ENCODE assay signal across 9 mouse cellular contexts in genomic region chr19:5796573-5797111, GRCm38 (mm10). TPM values are rescaled to one million over a fixed set of nuclear protein-coding genes. Genes with fewer than 3 reads are reported as not detected.
A peak's percentile ranks its signal among the peaks of the same experiment; 100 is the strongest.
DNase-seq lines count a peak whose midpoint lies in the region; ATAC-seq lines count a peak whose summit lies in the region.
"Had no signal": no experiment of that assay in that cellular context is flagged by ENCODE, and none has a peak within 500 bp of the region (broad histone marks: within the 10 kb centered on the region; RNA-seq: fewer than 3 reads in every experiment).

No protein-coding gene starts in this region.

- H3K4me2 ChIP-seq in forebrain, embryonic 13.5 days = peak overlapping the region; percentile 99
- H3K4me2 ChIP-seq in liver, embryonic 11.5 days = peak overlapping the region; percentile 95

- WGBS in forebrain, embryonic 13.5 days = 67% methylated on average over 7 of the region's 7 CpGs
- WGBS in liver, embryonic 11.5 days = 75% methylated on average over 7 of the region's 7 CpGs

- peak overlapping the region; percentile 98 for H3K4me3 ChIP-seq in forebrain, embryonic 13.5 days
- H3K4me3 ChIP-seq in liver, embryonic 11.5 days (ENCODE audit: low read depth, low read length) = peak overlapping the region; percentile 89

- peak; percentile 5 for DNase-seq in embryo, embryonic 10 days (ENCODE audit: low spot score)
- no peak for DNase-seq in embryo, embryonic 10.5 days (ENCODE audit: low spot score)
- DNase-seq in A20 (ENCODE audit: low read depth, low spot score) (peak; percentile 37), MN1 (ENCODE audit: low spot score) (no peak)
- no peak for DNase-seq in liver, embryonic 11.5 days (ENCODE audit: low spot score)
- DNase-seq in T-cell, adult 2 months (ENCODE audit: low spot score) = no peak
- DNase-seq in thymus, adult 18-20 months = no peak

- peaks cover 42% of the 10 kb centered on the region for H3K4me1 ChIP-seq in forebrain, embryonic 13.5 days
- peaks cover 35% of the 10 kb centered on the region for H3K4me1 ChIP-seq in liver, embryonic 11.5 days (replicated peaks; ENCODE audit: control insufficient read depth, insufficient read depth, low read length)

- H3K9ac ChIP-seq in forebrain, embryonic 13.5 days = peak overlapping the region; percentile 99
- peak overlapping the region; percentile 64 for H3K9ac ChIP-seq in liver, embryonic 11.5 days (ENCODE audit: low read depth, low read length)

- H3K36me3 ChIP-seq in forebrain, embryonic 13.5 days (ENCODE audit: poor library complexity, severe bottlenecking) = peaks cover 44% of the 10 kb centered on the region
- peaks cover 31% of the 10 kb centered on the region for H3K36me3 ChIP-seq in liver, embryonic 11.5 days (ENCODE audit: control insufficient read depth, insufficient read depth, low read length)

- ATAC-seq in forebrain, embryonic 13.5 days = no peak
- no peak for ATAC-seq in liver, embryonic 11.5 days (replicated peaks; ENCODE audit: low FRiP score)
- ATAC-seq: Patski had no signal

- H3K27me3 ChIP-seq in forebrain, embryonic 13.5 days = no peaks in the 10 kb centered on the region
- H3K27me3 ChIP-seq in liver, embryonic 11.5 days (replicated peaks; ENCODE audit: control insufficient read depth, insufficient read depth, low read length) = no peaks in the 10 kb centered on the region
- H3K27me3 ChIP-seq: Patski had no signal

- no peaks in the 10 kb centered on the region for H3K9me3 ChIP-seq in forebrain, embryonic 13.5 days (replicated peaks)
- H3K9me3 ChIP-seq in liver, embryonic 11.5 days (ENCODE audit: control insufficient read depth, low read length) = no peaks in the 10 kb centered on the region

- H3K27ac ChIP-seq in forebrain, embryonic 13.5 days = peak overlapping the region; percentile 54
- peak overlapping the region; percentile 80; the same call in 1 of the 2 replicates for H3K27ac ChIP-seq in liver, embryonic 11.5 days (ENCODE audit: low read depth, low read length)

RNA-seq across cellular contexts. Expression of gene Scyl1, which starts 25.4 kb away (rescaled TPM):
- polyA plus RNA-seq in forebrain, embryonic 13.5 days (2015; fragmentation: Nextera tagmentation; extraction: Ambion mirVana) = 56.4 and 62.6 TPM in 2 replicates
- polyA plus RNA-seq in liver, embryonic 11.5 days (2014; fragmentation: Nextera tagmentation; extraction: Ambion mirVana) = 57.1 and 58.6 TPM in 2 replicates

RNA-seq across cellular contexts. Expression of gene Ltbp3, which starts 55.9 kb away (rescaled TPM):
- 8.3 and 13.1 TPM in 2 replicates for polyA plus RNA-seq in forebrain, embryonic 13.5 days (2015; fragmentation: Nextera tagmentation; extraction: Ambion mirVana)
- 4.1 and 4.6 TPM in 2 replicates for polyA plus RNA-seq in liver, embryonic 11.5 days (2014; fragmentation: Nextera tagmentation; extraction: Ambion mirVana)

Comparison
In these comparisons a context has a peak if more than half of its experiments do, and no peak if none do; other contexts are left out.
1. DNase-seq: peak in embryo, embryonic 10 days (single experiment) and A20 (single experiment); none in embryo, embryonic 10.5 days (single experiment), liver, embryonic 11.5 days (single experiment), T-cell, adult 2 months (single experiment), thymus, adult 18-20 months (0 of 2) and MN1 (single experiment).